Mouse (Mus musculus) limb, embryonic 14.5 days (tissue): ENCODE data around the gene Col11a2. TPM values are rescaled to one million over a fixed set of nuclear protein-coding genes. Genes with fewer than 3 reads are reported as not detected.

Experiments used
- ATAC-seq: fragments of 200-750 bp; cut with Nextera tagmentation; 2 replicates; pipeline ENCODE4 v1.8.0; 2017; ENCODE audit warnings: low read depth, moderate number of reproducible peaks, moderate TSS enrichment; ENCODE audit not compliant: low FRiP score
- DNase-seq: peaks from one replicate; pipeline ENCODE4 v3.0.0-alpha.2; 2015; ENCODE audit warnings: low spot score
- H3K27ac ChIP-seq: fragments of 300-500 bp; sonication (generic); replicated peaks from 2 replicates; pipeline ENCODE4 v1.5.1; 2014; ENCODE audit warnings: low read depth, mild to moderate bottlenecking, low read length, moderate library complexity, mixed read lengths
- H3K27me3 ChIP-seq: fragments of 300-500 bp; sonication (generic); 2 replicates; pipeline ENCODE4 v1.6.1; 2014; ENCODE audit warnings: low read length, mixed read lengths; ENCODE audit not compliant: control insufficient read depth, insufficient read depth
- H3K36me3 ChIP-seq: fragments of 300-500 bp; sonication (generic); 2 replicates; pipeline ENCODE4 v1.6.1; 2014; ENCODE audit warnings: mild to moderate bottlenecking, low read length, moderate library complexity, mixed read lengths; ENCODE audit not compliant: control insufficient read depth, insufficient read depth
- H3K4me1 ChIP-seq: fragments of 300-500 bp; sonication (generic); 2 replicates; pipeline ENCODE4 v1.6.1; 2014; ENCODE audit warnings: antibody characterized with exemption, low read length, mixed read lengths; ENCODE audit not compliant: control insufficient read depth, insufficient read depth
- H3K4me2 ChIP-seq: fragments of 300-500 bp; sonication (generic); replicated peaks from 2 replicates; pipeline ENCODE4 v1.6.1; 2014; ENCODE audit warnings: low read depth, mild to moderate bottlenecking, low read length, moderate library complexity; ENCODE audit not compliant: severe bottlenecking
- H3K4me3 ChIP-seq: fragments of 300-500 bp; sonication (generic); replicated peaks from 2 replicates; pipeline ENCODE4 v1.5.1; 2014; ENCODE audit warnings: low read length
- H3K9ac ChIP-seq: fragments of 300-500 bp; sonication (generic); 2 replicates; pipeline ENCODE4 v1.6.1; 2014; ENCODE audit warnings: mild to moderate bottlenecking, low read depth, low read length, moderate library complexity; ENCODE audit not compliant: severe bottlenecking
- H3K9me3 ChIP-seq: fragments of 300-500 bp; sonication (generic); 2 replicates; pipeline ENCODE4 v1.6.1; 2016; ENCODE audit warnings: low read length; ENCODE audit not compliant: control insufficient read depth
- POLR2A ChIP-seq: fragments of 200-500 bp; IDR thresholded peaks from 2 replicates; pipeline ENCODE4 v1.8.0; 2012; ENCODE audit warnings: inconsistent platforms, mild to moderate bottlenecking, moderate library complexity, borderline replicate concordance; ENCODE audit not compliant: insufficient read depth, insufficient read length; ENCODE audit errors: extremely low read depth
- WGBS: fragments of 180-500 bp; shearing (Covaris S2); extraction: QIAGEN DNeasy Blood & Tissue Kit; methylation state at CpG from one replicate; pipeline ENCODE4 v1.1.7; 2014; 5-methylcytosine and 5-hydroxymethylcytosine counted together
- polyA plus RNA-seq, 2 experiments: library from polyadenylated mRNA; depleted of rRNA in 1 of 2; stranded (reverse) in 1 of 2; unstranded in 1 of 2; fragments of >200 nt; fragmentation: Nextera tagmentation in 1 of 2; extraction: Ambion mirVana in 1 of 2; gene quantifications; 2 replicates each; pipeline versions ENCODE4 v1.2.1 to v1.2.3; 2012 to 2014

Col11a2 gene
- polyA plus RNA-seq, 2 experiments: 72.1 to 201 TPM

DNA sequence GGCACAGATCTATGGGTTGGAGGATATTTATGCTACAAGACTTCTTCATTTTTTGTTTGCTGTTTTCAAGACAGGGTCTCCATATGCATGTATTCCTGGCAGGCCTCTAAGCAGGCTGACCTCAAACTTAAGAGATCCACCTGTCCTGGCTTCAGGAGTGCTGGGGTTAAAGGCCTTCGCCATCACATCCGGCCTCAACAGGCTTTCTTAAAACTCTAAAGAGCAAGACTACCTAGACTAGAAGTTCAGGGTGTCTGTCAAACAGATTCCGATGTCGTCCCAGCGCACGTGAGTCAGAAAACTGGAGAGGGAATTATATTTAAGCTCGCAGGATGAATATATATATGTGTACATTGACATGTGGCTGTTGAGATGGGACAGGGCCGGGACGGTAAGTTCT lies 15.6 kb upstream of the Col11a2 start:
- peak overlapping the region; percentile 89; the same call in 1 of the 2 replicates for H3K9ac ChIP-seq
- H3K27ac ChIP-seq: no peak overlapping the region

GRCm38 (mm10) chr17:34024317-34024821 lies 14.9 kb upstream of the Col11a2 start, which contains the start of gene Ring1:
TSS of gene Ring1 (minus strand) at chr17:34024680.
- peak within 1 kb of the TSS; percentile 94 for H3K4me2 ChIP-seq
- H3K27ac ChIP-seq: peak within 1 kb of the TSS; percentile 92
- peaks cover 35% of the 10 kb centered on the region for H3K36me3 ChIP-seq
- H3K4me1 ChIP-seq: peaks cover 27% of the 10 kb centered on the region
- TF ChIP-seq POLR2A: peak; percentile 82; the same call in 1 of the 2 replicates
- WGBS: 0% methylated on average over 19 of the region's 58 CpGs
- H3K27me3 ChIP-seq: no peaks in the 10 kb centered on the region
- ATAC-seq (peak; percentile 83), DNase-seq (peak; percentile 82)
- peak within 1 kb of the TSS; percentile 91 for H3K4me3 ChIP-seq
- no peaks in the 10 kb centered on the region for H3K9me3 ChIP-seq
- H3K9ac ChIP-seq: peak within 1 kb of the TSS; percentile 89

More for the DNA sequence above, 15.6 kb upstream of the Col11a2 start:
- no peak for TF ChIP-seq POLR2A
- no peak for ATAC-seq
- Histone ChIP-seq H3K9me3 (no peaks in the 10 kb centered on the region), H3K4me3 (peak overlapping the region; percentile 91), H3K4me2 (peak overlapping the region; percentile 94), H3K4me1 (peaks cover 27% of the 10 kb centered on the region), H3K27me3 (no peaks in the 10 kb centered on the region), H3K36me3 (peaks cover 28% of the 10 kb centered on the region)
- no peak for DNase-seq
- WGBS: 69% methylated on average over 9 of the region's 9 CpGs

GRCm38 (mm10) chr17:34024861-34025755 lies 14.1 kb upstream of the Col11a2 start:
- no peak for DNase-seq
- H3K9ac ChIP-seq: peak overlapping the region; percentile 89
- H3K27me3 ChIP-seq: no peaks in the 10 kb centered on the region
- peak; percentile 1; the same call in 1 of the 2 replicates for ATAC-seq
- peaks cover 33% of the 10 kb centered on the region for H3K4me1 ChIP-seq
- peaks cover 43% of the 10 kb centered on the region for H3K36me3 ChIP-seq
- WGBS: 3% methylated on average over 36 of the region's 57 CpGs
- H3K27ac ChIP-seq: peak overlapping the region; percentile 92
- peak overlapping the region; percentile 91 for H3K4me3 ChIP-seq
- H3K9me3 ChIP-seq: no peaks in the 10 kb centered on the region
- H3K4me2 ChIP-seq: peak overlapping the region; percentile 94
- TF ChIP-seq POLR2A: no peak

DNA sequence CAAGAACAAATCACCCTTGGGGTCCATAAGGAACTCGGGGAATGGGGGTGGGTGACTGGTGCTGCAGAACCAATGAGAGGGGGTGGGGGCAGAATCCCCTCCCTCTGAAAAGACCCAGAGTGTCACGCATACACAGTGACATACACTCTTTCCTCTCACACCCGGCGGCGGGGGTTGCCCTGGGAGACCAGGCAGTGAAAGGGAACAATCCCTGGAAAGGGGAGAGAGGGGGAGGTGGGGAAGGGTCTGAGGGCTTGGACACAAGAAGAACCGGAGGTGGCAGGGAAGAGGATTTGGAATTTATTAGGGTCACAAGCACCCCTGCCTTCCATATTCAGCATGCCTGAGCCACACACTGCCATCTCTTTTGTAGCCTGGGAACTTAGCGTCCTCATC lies 13.5 kb upstream of the Col11a2 start:
- H3K27ac ChIP-seq: no peak overlapping the region
- WGBS: 26% methylated on average over 7 of the region's 7 CpGs
- TF ChIP-seq POLR2A: no peak
- H3K9me3 ChIP-seq: no peaks in the 10 kb centered on the region
- H3K9ac ChIP-seq: no peak overlapping the region
- H3K36me3 ChIP-seq: peaks cover 45% of the 10 kb centered on the region
- H3K27me3 ChIP-seq: no peaks in the 10 kb centered on the region
- DNase-seq: no peak
- H3K4me1 ChIP-seq: peaks cover 37% of the 10 kb centered on the region
- peak overlapping the region; percentile 91 for H3K4me3 ChIP-seq
- H3K4me2 ChIP-seq: peak overlapping the region; percentile 94
- no peak for ATAC-seq

DNA sequence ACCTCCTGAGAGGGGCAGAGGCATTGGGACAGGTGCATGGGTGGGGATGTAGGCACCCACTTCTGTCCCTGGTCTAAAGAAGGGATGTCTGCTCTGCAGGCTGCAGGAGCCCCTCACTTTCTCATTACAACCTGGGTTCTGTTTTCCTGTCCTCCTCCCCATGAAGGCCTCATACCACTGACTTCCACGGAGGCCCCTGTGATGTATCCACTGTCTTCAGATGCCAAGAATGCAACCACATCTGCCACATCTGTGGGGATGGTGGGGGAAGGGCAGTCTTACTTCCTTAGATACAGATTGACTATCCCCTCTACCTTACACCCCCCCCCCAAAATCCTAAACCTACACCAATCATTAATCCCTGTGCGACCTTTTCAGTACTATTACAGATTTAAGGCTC lies 13.0 kb upstream of the Col11a2 start:
- TF ChIP-seq POLR2A: no peak
- Histone ChIP-seq H3K9ac (no peak overlapping the region), H3K4me1 (peaks cover 37% of the 10 kb centered on the region), H3K4me2 (peak overlapping the region; percentile 94; the same call in 1 of the 2 replicates), H3K27ac (no peak overlapping the region), H3K36me3 (peaks cover 41% of the 10 kb centered on the region), H3K4me3 (peak overlapping the region; percentile 91; the same call in 1 of the 2 replicates), H3K27me3 (no peaks in the 10 kb centered on the region), H3K9me3 (no peaks in the 10 kb centered on the region)
- ATAC-seq (no peak), DNase-seq (no peak)
- 33% methylated on average over 2 of the region's 2 CpGs for WGBS
